Mouse (Mus musculus): ENCODE data around the gene Foxi1. TPM values are rescaled to one million over a fixed set of nuclear protein-coding genes. Genes with fewer than 3 reads are reported as not detected.

Gene Foxi1
- not detected in 2 replicates for polyA plus RNA-seq (2012; rRNA removed)

GRCm38 (mm10) chr11:34207989-34208388 lies at the start of gene Foxi1:
Gene Foxi1, minus strand, starts transcription at chr11:34208089.

Other genes starting within 250 kb of the Foxi1 start
- gene Kcnmb1, start 245.1 kb downstream of the Foxi1 start, polyA plus RNA-seq (2012; rRNA removed): 3.5 and 4.6 TPM in 2 replicates
- 0.56 and 0.80 TPM in 2 replicates for gene Kcnip1, start 214.9 kb downstream of the Foxi1 start, polyA plus RNA-seq (2012; rRNA removed)
- 0.52 and 0.85 TPM in 2 replicates for gene Lcp2, start 161.2 kb downstream of the Foxi1 start, polyA plus RNA-seq (2012; rRNA removed)
- not detected in 2 replicates for gene 4930469K13Rik, start 109.5 kb downstream of the Foxi1 start, polyA plus RNA-seq (2012; rRNA removed)
- gene Fam196b, start 106.7 kb upstream of the Foxi1 start, polyA plus RNA-seq (2012; rRNA removed): 0.02 TPM in 2 replicates